Mouse (Mus musculus): ENCODE results near the gene Hagh. TPM values are rescaled to one million over a fixed set of nuclear protein-coding genes. Genes with fewer than 3 reads are reported as not detected.
A peak's percentile ranks its signal among the peaks of the same experiment; 100 is the strongest.

Gene Hagh
- total and polyA plus RNA-seq, 3 experiments = 22.1 to 30.4 (median 22.3) TPM

DNA sequence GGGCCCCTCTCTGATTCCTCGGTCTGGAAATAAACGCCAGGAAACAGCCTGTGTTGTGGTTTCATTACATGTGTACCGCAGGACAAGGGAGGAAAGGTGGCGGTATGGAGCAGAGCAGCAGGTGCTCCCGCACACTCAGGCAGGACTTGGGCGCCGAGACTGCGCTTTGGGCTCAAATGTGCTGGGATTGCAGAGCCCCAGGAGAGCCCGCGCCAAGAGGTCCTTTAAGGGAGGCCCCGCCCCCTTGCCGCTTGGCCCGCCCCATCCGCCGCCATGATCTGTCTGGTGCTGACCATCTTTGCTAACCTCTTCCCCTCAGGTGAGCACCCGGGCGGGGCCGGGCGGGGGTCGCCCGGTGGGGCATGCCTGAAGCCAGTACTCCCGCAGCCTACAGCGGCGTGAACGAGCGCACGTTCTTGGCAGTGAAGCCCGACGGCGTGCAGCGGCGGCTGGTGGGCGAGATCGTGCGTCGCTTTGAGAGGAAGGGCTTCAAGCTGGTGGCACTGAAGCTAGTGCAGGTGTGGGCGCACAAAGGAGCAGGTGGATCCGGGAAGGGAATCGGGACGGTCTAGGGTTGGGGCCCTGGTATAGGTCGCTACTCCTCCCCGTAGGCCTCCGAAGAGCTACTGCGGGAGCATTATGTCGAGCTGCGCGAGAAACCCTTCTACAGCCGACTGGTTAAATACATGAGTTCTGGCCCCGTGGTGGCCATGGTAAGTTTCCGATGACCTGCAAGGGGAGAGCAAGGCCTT lies 56.5 kb downstream of the Hagh start, which contains the start of gene Nme3:
Nme3 (plus strand) TSS at position 260 of the 752 bp plus-strand sequence.
- peaks cover 70% of the 10 kb centered on the region for H3K4me1 ChIP-seq (ENCODE audit: insufficient read depth, low read depth, low read length)
- DNase-seq (ENCODE audit: low spot score) (peak; percentile 86), ATAC-seq (ENCODE audit: extremely low read depth, insufficient number of reproducible peaks, low FRiP score, poor library complexity, severe bottlenecking) (peak; percentile 37; the same call in 1 of the 2 replicates)
- peaks cover 86% of the 10 kb centered on the region for H3K36me3 ChIP-seq (replicated peaks)
- H3K27me3 ChIP-seq (ENCODE audit: insufficient read depth, low read length) = no peaks in the 10 kb centered on the region
- TF ChIP-seq CTCF (IDR thresholded peaks at IDR 0.05; ENCODE audit: low read depth, low read length) = no peak
- no peak for TF ChIP-seq GATA2 (IDR thresholded peaks at IDR 0.05; ENCODE audit: borderline replicate concordance, low read depth, low read length)
- no peak for TF ChIP-seq GATA1 (IDR thresholded peaks at IDR 0.05; ENCODE audit: borderline replicate concordance, low read length)
- H3K9me3 ChIP-seq (replicated peaks) = no peaks in the 10 kb centered on the region
- peak within 1 kb of the TSS; percentile 92 for H3K4me3 ChIP-seq (ENCODE audit: low read depth, low read length)

DNA sequence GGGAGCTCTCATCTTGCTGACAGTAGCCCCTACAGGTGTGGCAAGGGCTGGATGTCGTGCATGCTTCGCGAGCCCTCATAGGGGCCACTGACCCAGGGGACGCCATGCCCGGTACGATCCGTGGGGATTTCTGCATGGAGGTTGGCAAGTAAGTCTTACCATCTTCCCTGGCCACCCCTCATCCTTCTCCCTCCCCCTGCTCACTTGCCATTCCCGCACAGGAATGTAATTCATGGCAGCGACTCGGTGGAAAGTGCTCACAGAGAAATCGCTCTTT lies 57.0 kb downstream of the Hagh start:
- H3K4me1 ChIP-seq (ENCODE audit: insufficient read depth, low read depth, low read length) = peaks cover 75% of the 10 kb centered on the region
- peaks cover 89% of the 10 kb centered on the region for H3K36me3 ChIP-seq (replicated peaks)
- no peak for TF ChIP-seq GATA2 (IDR thresholded peaks at IDR 0.05; ENCODE audit: borderline replicate concordance, low read depth, low read length)
- TF ChIP-seq CTCF (IDR thresholded peaks at IDR 0.05; ENCODE audit: low read depth, low read length) = no peak
- TF ChIP-seq TAL1 (conservative IDR thresholded peaks at IDR 0.05; ENCODE audit: low read depth, low read length) = no peak
- no peak for TF ChIP-seq POLR2AphosphoS5 (IDR thresholded peaks at IDR 0.05; ENCODE audit: insufficient replicate concordance, low read depth, low read length)
- no peak for TF ChIP-seq GATA1 (IDR thresholded peaks at IDR 0.05; ENCODE audit: borderline replicate concordance, low read length)
- H3K4me3 ChIP-seq (ENCODE audit: low read depth, low read length) = peak overlapping the region; percentile 92
- H3K27me3 ChIP-seq (ENCODE audit: insufficient read depth, low read length) = no peaks in the 10 kb centered on the region
- H3K9me3 ChIP-seq (replicated peaks) = no peaks in the 10 kb centered on the region
- DNase-seq (ENCODE audit: low spot score) = no peak
- no peak for ATAC-seq (ENCODE audit: extremely low read depth, insufficient number of reproducible peaks, low FRiP score, poor library complexity, severe bottlenecking)

DNA sequence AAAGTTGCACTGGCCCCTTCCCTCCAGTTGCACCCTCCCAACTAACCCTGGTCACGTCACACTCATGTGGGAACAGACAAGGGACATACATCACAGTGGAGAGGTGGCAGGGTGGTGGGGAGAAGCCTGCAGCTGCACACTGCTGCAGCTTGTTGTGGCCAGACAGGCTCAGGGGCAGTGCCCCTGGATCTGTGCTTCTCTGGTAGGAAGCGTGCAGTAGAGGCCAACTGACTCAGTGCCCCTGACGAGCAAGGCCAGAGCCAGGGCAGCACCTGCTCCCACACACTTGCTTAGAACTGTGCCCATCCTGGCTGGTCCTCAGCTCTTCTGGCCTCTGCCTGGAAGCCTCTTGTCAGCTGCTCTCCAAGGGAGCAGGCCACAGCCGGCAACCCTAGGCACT lies 57.7 kb downstream of the Hagh start:
- peaks cover 89% of the 10 kb centered on the region for H3K36me3 ChIP-seq (replicated peaks)
- ATAC-seq (ENCODE audit: extremely low read depth, insufficient number of reproducible peaks, low FRiP score, poor library complexity, severe bottlenecking) (no peak), DNase-seq (ENCODE audit: low spot score) (no peak)
- no peak for TF ChIP-seq POLR2AphosphoS5 (IDR thresholded peaks at IDR 0.05; ENCODE audit: insufficient replicate concordance, low read depth, low read length)
- no peak for TF ChIP-seq CTCF (IDR thresholded peaks at IDR 0.05; ENCODE audit: low read depth, low read length)
- no peak for TF ChIP-seq GATA1 (IDR thresholded peaks at IDR 0.05; ENCODE audit: borderline replicate concordance, low read length)
- TF ChIP-seq TAL1 (conservative IDR thresholded peaks at IDR 0.05; ENCODE audit: low read depth, low read length) = no peak
- TF ChIP-seq GATA2 (IDR thresholded peaks at IDR 0.05; ENCODE audit: borderline replicate concordance, low read depth, low read length) = no peak
- no peaks in the 10 kb centered on the region for H3K27me3 ChIP-seq (ENCODE audit: insufficient read depth, low read length)
- H3K9me3 ChIP-seq (replicated peaks) = no peaks in the 10 kb centered on the region
- peaks cover 75% of the 10 kb centered on the region for H3K4me1 ChIP-seq (ENCODE audit: insufficient read depth, low read depth, low read length)
- H3K4me3 ChIP-seq (ENCODE audit: low read depth, low read length) = peak overlapping the region; percentile 92; the same call in 1 of the 2 replicates

DNA sequence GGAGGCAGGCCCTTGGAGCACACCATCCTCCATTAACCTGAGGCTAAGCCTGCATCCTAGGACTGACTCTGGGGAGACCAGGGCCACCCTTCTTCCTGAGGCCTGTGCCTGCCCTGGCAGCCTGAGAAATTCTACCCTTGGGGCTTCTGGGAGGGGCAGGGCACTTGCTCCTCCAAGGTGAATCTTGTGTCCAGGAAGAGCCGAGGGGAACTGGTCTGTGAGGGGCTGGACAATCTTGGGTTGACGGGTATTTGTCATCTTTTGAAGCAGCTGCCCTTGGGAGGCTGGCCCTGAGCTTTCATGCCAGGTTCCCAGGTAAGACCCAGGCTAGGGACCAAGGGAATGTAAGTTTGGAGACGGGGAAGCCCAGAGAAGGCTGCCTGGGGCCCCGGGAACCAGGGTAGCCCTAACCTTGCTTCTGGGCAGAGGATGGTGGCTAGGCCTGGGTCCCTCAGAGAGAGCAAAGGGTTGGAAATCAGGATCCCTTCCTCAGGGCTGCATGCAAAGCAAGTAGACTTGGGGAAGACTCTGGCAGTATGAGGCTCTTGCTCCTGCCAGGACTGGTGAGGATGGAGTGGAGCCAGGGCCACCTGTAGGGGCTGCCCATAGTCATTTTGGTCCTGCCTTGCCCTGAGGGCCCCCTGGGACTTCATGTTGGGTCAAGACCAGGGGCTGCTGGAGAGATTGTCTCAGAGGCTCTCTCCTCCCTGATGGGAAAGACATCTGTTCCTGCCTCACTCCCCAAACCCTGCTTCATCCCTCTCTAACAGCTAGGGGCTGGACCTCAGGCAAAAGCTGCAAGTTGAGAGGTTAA lies 58.3 kb downstream of the Hagh start:
- Histone ChIP-seq H3K36me3 (replicated peaks) (peaks cover 89% of the 10 kb centered on the region), H3K4me3 (ENCODE audit: low read depth, low read length) (peak overlapping the region; percentile 92; the same call in 1 of the 2 replicates), H3K4me1 (ENCODE audit: insufficient read depth, low read depth, low read length) (peaks cover 76% of the 10 kb centered on the region), H3K27me3 (ENCODE audit: insufficient read depth, low read length) (no peaks in the 10 kb centered on the region), H3K9me3 (replicated peaks) (no peaks in the 10 kb centered on the region)
- DNase-seq (ENCODE audit: low spot score) (no peak), ATAC-seq (ENCODE audit: extremely low read depth, insufficient number of reproducible peaks, low FRiP score, poor library complexity, severe bottlenecking) (no peak)
- no peak for TF ChIP-seq GATA1 (IDR thresholded peaks at IDR 0.05; ENCODE audit: borderline replicate concordance, low read length)
- 0 out of 2 replicates have a peak, but pooled peaks have one; percentile 51 for TF ChIP-seq POLR2AphosphoS5 (IDR thresholded peaks at IDR 0.05; ENCODE audit: insufficient replicate concordance, low read depth, low read length)

DNA sequence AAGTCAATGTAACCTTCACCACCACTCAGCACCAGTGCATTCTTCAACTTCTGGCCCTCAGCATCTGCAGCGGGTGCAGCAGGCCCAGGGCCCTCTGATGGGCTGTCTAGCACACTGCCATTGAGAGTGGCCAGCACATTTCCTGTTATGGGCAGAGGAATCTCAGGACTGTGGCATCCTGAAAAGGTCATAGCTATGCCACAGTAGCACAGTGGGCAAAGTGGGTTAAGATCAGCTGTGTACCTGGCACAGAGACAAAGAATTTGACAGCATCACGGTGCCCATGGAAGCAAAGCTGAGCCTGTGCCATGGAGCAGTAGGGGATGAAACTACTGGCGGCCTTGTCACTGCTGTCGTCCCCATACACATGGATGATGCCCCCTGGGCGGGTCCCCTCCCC lies 59.2 kb downstream of the Hagh start:
- peaks cover 76% of the 10 kb centered on the region for H3K4me1 ChIP-seq (ENCODE audit: insufficient read depth, low read depth, low read length)
- H3K27me3 ChIP-seq (ENCODE audit: insufficient read depth, low read length) = no peaks in the 10 kb centered on the region
- H3K36me3 ChIP-seq (replicated peaks) = peaks cover 89% of the 10 kb centered on the region
- no peak for ATAC-seq (ENCODE audit: extremely low read depth, insufficient number of reproducible peaks, low FRiP score, poor library complexity, severe bottlenecking)
- H3K4me3 ChIP-seq (ENCODE audit: low read depth, low read length) = no peak overlapping the region
- DNase-seq (ENCODE audit: low spot score) = no peak
- TF ChIP-seq GATA1 (IDR thresholded peaks at IDR 0.05; ENCODE audit: borderline replicate concordance, low read length) (no peak), GATA2 (IDR thresholded peaks at IDR 0.05; ENCODE audit: borderline replicate concordance, low read depth, low read length) (no peak), TAL1 (conservative IDR thresholded peaks at IDR 0.05; ENCODE audit: low read depth, low read length) (no peak), POLR2AphosphoS5 (IDR thresholded peaks at IDR 0.05; ENCODE audit: insufficient replicate concordance, low read depth, low read length) (0 out of 2 replicates have a peak, but pooled peaks have one; percentile 4), CTCF (IDR thresholded peaks at IDR 0.05; ENCODE audit: low read depth, low read length) (no peak)
- H3K9me3 ChIP-seq (replicated peaks) = no peaks in the 10 kb centered on the region

DNA sequence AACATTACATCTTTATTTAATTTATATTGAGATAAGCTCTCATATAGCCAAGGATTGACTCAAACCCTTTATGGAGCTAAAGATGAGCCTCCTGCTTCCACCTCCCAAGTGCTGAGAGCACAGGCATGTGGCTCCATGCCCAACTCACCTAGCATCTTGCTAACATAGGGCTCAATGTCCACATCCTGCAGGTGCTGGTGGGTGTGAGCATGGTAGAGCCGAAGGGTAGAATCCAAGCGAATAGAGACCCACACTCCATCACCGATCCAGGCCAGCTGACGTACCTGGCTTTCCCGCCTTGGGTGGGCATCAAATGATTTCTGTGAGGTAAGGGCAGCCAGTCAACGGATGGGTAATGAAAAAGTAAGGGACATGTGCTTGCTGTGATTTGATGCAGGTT lies 60.1 kb downstream of the Hagh start:
- ATAC-seq (ENCODE audit: extremely low read depth, insufficient number of reproducible peaks, low FRiP score, poor library complexity, severe bottlenecking) (no peak), DNase-seq (ENCODE audit: low spot score) (no peak)
- Histone ChIP-seq H3K27me3 (ENCODE audit: insufficient read depth, low read length) (no peaks in the 10 kb centered on the region), H3K36me3 (replicated peaks) (peaks cover 93% of the 10 kb centered on the region), H3K4me3 (ENCODE audit: low read depth, low read length) (no peak overlapping the region), H3K9me3 (replicated peaks) (no peaks in the 10 kb centered on the region), H3K4me1 (ENCODE audit: insufficient read depth, low read depth, low read length) (peaks cover 79% of the 10 kb centered on the region)
- TF ChIP-seq GATA1 (IDR thresholded peaks at IDR 0.05; ENCODE audit: borderline replicate concordance, low read length) (no peak), GATA2 (IDR thresholded peaks at IDR 0.05; ENCODE audit: borderline replicate concordance, low read depth, low read length) (no peak), TAL1 (conservative IDR thresholded peaks at IDR 0.05; ENCODE audit: low read depth, low read length) (no peak), POLR2AphosphoS5 (IDR thresholded peaks at IDR 0.05; ENCODE audit: insufficient replicate concordance, low read depth, low read length) (no peak), CTCF (IDR thresholded peaks at IDR 0.05; ENCODE audit: low read depth, low read length) (no peak)

All from G1E (cell line).